Mouse (Mus musculus) limb, embryonic 11.5 days (tissue): ENCODE results near the gene Gm21671. TPM values are rescaled to one million over a fixed set of nuclear protein-coding genes. Genes with fewer than 3 reads are reported as not detected.
"Not testable (repeated sequence)": the region's sequence is repeated elsewhere in the genome, so short reads cannot be mapped to it uniquely, and the experiment has no call there.

Source experiments
- ATAC-seq: fragments of 200-750 bp; cut with Nextera tagmentation; 2 replicates; pipeline ENCODE4 v1.8.0; 2017; ENCODE audit warnings: low read depth; ENCODE audit not compliant: insufficient number of reproducible peaks, low FRiP score, low TSS enrichment
- DNase-seq: peaks from one replicate; pipeline ENCODE4 v3.0.0-alpha.2; 2015; ENCODE audit warnings: low spot score
- H3K27ac ChIP-seq: fragments of 300-500 bp; sonication (generic); replicated peaks from 2 replicates; pipeline ENCODE4 v1.5.1; 2014; ENCODE audit warnings: low read depth, mild to moderate bottlenecking, low read length
- H3K27me3 ChIP-seq: fragments of 300-500 bp; sonication (generic); 2 replicates; pipeline ENCODE4 v1.6.1; 2014; ENCODE audit warnings: mild to moderate bottlenecking, low read length, mixed read lengths; ENCODE audit not compliant: control insufficient read depth, insufficient read depth
- H3K36me3 ChIP-seq: fragments of 300-500 bp; sonication (generic); 2 replicates; pipeline ENCODE4 v1.6.1; 2014; ENCODE audit warnings: mild to moderate bottlenecking, low read length, moderate library complexity, mixed read lengths; ENCODE audit not compliant: control insufficient read depth, insufficient read depth
- H3K4me1 ChIP-seq: fragments of 300-500 bp; sonication (generic); 2 replicates; pipeline ENCODE4 v1.6.1; 2014; ENCODE audit warnings: low read length, mixed read lengths; ENCODE audit not compliant: control insufficient read depth, insufficient read depth
- H3K4me2 ChIP-seq: fragments of 300-500 bp; sonication (generic); 2 replicates; pipeline ENCODE4 v1.6.1; 2014; ENCODE audit warnings: low read depth, mild to moderate bottlenecking, moderate library complexity; ENCODE audit not compliant: severe bottlenecking
- H3K4me3 ChIP-seq: fragments of 300-500 bp; sonication (generic); 2 replicates; pipeline ENCODE4 v1.5.1; 2014; ENCODE audit warnings: low read depth, low read length
- H3K9ac ChIP-seq: fragments of 300-500 bp; sonication (generic); 2 replicates; pipeline ENCODE4 v1.6.1; 2014; ENCODE audit warnings: mild to moderate bottlenecking, low read length
- H3K9me3 ChIP-seq: fragments of 300-500 bp; sonication (generic); 2 replicates; pipeline ENCODE4 v1.6.1; 2016; ENCODE audit warnings: low read length; ENCODE audit not compliant: control insufficient read depth
- WGBS: fragments of 180-500 bp; shearing (Covaris S2); extraction: QIAGEN DNeasy Blood & Tissue Kit; methylation state at CpG from one replicate; pipeline ENCODE4 v1.1.7; 2014; 5-methylcytosine and 5-hydroxymethylcytosine counted together
- polyA plus RNA-seq: library from polyadenylated mRNA; unstranded; fragments of >200 nt; fragmentation: Nextera tagmentation; extraction: Ambion mirVana; gene quantifications from 2 replicates; pipeline ENCODE4 v1.2.1, GENCODE M21; 2014

Gm21671 gene
- not detected in 2 replicates for polyA plus RNA-seq

DNA sequence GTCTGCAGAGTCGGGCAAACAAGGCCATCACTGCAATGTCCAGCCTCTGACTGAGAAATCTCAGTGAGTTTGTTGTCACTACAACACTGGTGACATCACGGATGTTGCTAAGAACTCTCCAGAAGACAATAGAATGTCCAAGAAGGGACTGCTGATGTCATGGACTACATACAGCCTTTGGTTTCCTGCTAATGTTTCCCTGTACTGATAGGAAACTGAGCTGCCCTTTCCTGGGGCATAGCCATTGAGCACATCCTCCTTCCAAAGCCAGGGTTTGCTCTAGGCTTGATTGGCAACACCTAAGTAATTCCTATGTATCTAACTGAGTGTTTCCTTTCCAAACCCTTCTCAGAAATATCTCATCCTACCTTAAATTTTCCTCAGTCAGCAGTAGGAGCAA is at the start of gene Gm21671:
Gm21671 (minus strand) TSS at position 101 of the 400 bp plus-strand sequence.
- H3K36me3 ChIP-seq, H3K27me3 ChIP-seq, DNase-seq, H3K4me2 ChIP-seq, H3K4me1 ChIP-seq, H3K4me3 ChIP-seq, H3K27ac ChIP-seq, ATAC-seq, H3K9ac ChIP-seq, H3K9me3 ChIP-seq: not testable (repeated sequence)
- 84% methylated on average over 2 of the region's 2 CpGs for WGBS

GRCm38 (mm10) chr5:25988550-25988949 is 34.3 kb upstream of the Gm21671 start, which contains the start of gene Gm21698:
Gene Gm21698 (minus strand): TSS chr5:25988650.
- H3K27me3 ChIP-seq, ATAC-seq: not testable (repeated sequence)
- WGBS = no CpG with 5 or more reads among the region's 3 CpGs

DNA sequence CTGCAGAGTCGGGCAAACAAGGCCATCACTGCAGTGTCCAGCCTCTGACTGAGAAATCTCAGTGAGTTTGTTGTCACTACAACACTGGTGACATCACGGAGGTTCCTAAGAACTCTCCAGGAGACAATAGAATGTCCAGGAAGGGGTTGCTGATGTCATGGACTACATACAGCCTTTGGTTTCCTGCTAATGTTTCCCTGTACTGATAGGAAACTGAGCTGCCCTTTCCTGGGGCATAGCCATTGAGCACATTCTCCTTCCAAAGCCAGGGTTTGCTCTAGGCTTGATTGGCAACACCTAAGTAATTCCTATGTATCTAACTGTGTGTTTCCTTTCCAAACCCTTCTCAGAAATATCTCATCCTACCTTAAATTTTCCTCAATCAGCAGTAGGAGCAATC is 18.3 kb upstream of the Gm21671 start, which contains the start of gene Gm21680:
Gm21680 (minus strand) TSS at position 101 of the 400 bp plus-strand sequence.
- not testable (repeated sequence) for H3K4me2 ChIP-seq, H3K4me3 ChIP-seq, ATAC-seq, H3K9ac ChIP-seq, DNase-seq, H3K36me3 ChIP-seq, H3K9me3 ChIP-seq, H3K4me1 ChIP-seq, H3K27me3 ChIP-seq, H3K27ac ChIP-seq
- WGBS = no CpG with 5 or more reads among the region's 2 CpGs

More at GRCm38 (mm10) chr5:25988550-25988949, 34.3 kb upstream of the Gm21671 start, which contains the start of gene Gm21698:
- DNase-seq, H3K9ac ChIP-seq, H3K4me1 ChIP-seq, H3K9me3 ChIP-seq, H3K27ac ChIP-seq, H3K4me2 ChIP-seq, H3K36me3 ChIP-seq, H3K4me3 ChIP-seq: not testable (repeated sequence)

DNA sequence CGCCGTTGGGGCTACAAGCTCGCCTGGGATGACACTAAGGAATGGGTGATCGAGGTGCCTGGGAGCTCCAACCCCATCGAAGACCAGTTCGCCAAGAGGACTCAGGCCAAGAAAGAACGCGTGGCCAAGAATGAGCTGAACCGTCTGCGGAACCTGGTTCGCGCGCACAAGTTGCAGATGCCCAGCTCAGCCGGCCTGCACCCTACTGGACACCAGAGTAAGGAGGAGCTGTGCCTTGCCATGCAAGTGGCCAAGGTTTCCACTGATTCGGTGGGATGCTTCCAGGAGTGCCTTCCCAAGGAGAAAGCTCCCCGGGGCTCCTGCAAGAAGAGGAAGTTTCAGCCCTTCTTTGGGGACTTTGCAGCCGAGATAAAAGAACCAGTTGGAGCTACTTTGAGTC is 2.8 kb upstream of the Gm21671 start:
- peak overlapping the region; percentile 27; the same call in 1 of the 2 replicates for H3K4me2 ChIP-seq

DNA sequence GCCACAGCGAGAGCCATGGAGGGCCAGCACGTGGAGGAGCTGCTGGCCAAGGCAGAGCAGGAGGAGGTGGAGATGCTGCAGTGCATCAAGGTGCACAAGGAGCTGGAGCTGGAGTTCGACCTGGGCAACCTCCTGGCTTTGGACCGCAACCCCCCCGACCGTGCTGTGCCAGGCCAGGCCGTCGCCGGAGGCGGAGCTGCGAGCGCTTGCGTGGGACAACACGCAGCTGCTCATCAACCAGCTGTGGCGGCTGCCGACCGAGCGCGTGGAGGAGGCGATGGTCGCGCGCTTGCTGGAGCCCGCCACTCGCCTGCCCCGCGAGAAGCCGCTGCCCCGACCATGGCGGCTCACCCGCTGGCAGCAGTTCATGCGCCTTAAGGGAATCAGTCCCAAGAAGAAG is 2.4 kb upstream of the Gm21671 start:
- H3K27ac ChIP-seq, H3K27me3 ChIP-seq, H3K4me3 ChIP-seq, H3K9me3 ChIP-seq, H3K4me1 ChIP-seq, H3K9ac ChIP-seq, H3K36me3 ChIP-seq: not testable (repeated sequence)
- DNase-seq = peak; percentile 32
- 24% methylated on average over 32 of the region's 32 CpGs for WGBS
- ATAC-seq = 0 out of 2 replicates have a peak, but pooled peaks have one; percentile 51
- peak overlapping the region; percentile 27; the same call in 1 of the 2 replicates for H3K4me2 ChIP-seq

More for the DNA sequence above, 2.8 kb upstream of the Gm21671 start:
- ATAC-seq, H3K9ac ChIP-seq, H3K27ac ChIP-seq, H3K9me3 ChIP-seq, H3K4me3 ChIP-seq, H3K36me3 ChIP-seq, H3K27me3 ChIP-seq, H3K4me1 ChIP-seq: not testable (repeated sequence)
- 58% methylated on average over 16 of the region's 17 CpGs for WGBS
- DNase-seq = peak; percentile 19

DNA sequence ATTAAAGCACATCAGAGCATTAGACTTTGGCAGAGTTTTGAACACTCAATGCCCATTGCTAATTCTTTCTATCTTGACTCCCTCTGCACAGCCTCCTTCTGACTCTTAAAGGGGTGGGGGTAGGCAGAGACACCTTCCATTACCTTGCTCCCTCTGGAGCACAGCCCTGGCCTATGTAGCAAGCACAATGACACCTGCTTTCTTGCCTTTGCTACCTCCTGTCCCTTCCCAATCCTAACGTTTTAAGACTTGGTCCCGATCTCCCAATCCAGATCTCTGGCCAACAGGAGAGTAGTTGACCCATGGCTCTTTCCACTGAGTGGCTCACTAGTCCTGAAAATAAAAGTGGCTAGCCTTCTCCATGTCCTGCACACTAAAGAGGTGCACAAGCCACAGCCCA is 8.8 kb downstream of the Gm21671 start:
- H3K4me1 ChIP-seq, H3K36me3 ChIP-seq, H3K27ac ChIP-seq, H3K9me3 ChIP-seq, H3K4me2 ChIP-seq, H3K4me3 ChIP-seq, DNase-seq, H3K27me3 ChIP-seq, ATAC-seq, H3K9ac ChIP-seq: not testable (repeated sequence)
- 76% methylated on average over 2 of the region's 2 CpGs for WGBS

DNA sequence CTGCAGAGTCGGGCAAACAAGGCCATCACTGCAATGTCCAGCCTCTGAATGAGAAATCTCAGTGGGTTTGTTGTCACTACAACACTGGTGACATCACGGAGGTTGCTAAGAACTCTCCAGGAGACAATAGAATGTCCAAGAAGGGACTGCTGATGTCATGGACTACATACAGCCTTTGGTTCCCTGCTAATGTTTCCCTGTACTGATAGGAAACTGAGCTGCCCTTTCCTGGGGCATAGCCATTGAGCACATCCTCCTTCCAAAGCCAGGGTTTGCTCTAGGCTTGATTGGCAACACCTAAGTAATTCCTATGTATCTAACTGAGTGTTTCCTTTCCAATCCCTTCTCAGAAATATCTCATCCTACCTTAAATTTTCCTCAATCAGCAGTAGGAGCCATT is 11.9 kb downstream of the Gm21671 start, which contains the start of gene Gm21663:
Gm21663 (minus strand) TSS at position 101 of the 400 bp plus-strand sequence.
- not testable (repeated sequence) for H3K27ac ChIP-seq, H3K27me3 ChIP-seq, H3K9ac ChIP-seq, H3K9me3 ChIP-seq, H3K36me3 ChIP-seq, ATAC-seq, H3K4me1 ChIP-seq, DNase-seq, H3K4me2 ChIP-seq, H3K4me3 ChIP-seq
- WGBS = 54% methylated on average over 2 of the region's 2 CpGs
